Mouse (Mus musculus): ENCODE results near the gene Gng7. TPM values are rescaled to one million over a fixed set of nuclear protein-coding genes. Genes with fewer than 3 reads are reported as not detected.

Gene Gng7
- polyA plus RNA-seq, 1 experiment from 2014 or later, result 6.7 TPM

- Histone ChIP-seq H3K4me1 (ENCODE audit: insufficient read depth, low read length) (peaks cover 56% of the 10 kb centered on the region), H3K9ac (replicated peaks; ENCODE audit: low read length) (peak overlapping the region; percentile 12)
- WGBS, result 56% methylated on average over 2 of the region's 2 CpGs
These were observed 73.8 kb downstream of the Gng7 start for GRCm38 (mm10) chr10:80940988-80941347.

GRCm38 (mm10) chr10:80940320-80940987 lies 74.3 kb downstream of the Gng7 start:
- WGBS, result 24% methylated on average over 8 of the region's 8 CpGs
- peak overlapping the region; percentile 69 for H3K4me2 ChIP-seq (replicated peaks; ENCODE audit: low read depth, low read length)
- peak overlapping the region; percentile 85 for H3K27ac ChIP-seq (ENCODE audit: low read length)
- peaks cover 61% of the 10 kb centered on the region for H3K4me1 ChIP-seq (ENCODE audit: insufficient read depth, low read length)
- ATAC-seq (ENCODE audit: low FRiP score, low TSS enrichment), result peak; percentile 39
- H3K9me3 ChIP-seq (ENCODE audit: low read length), result no peaks in the 10 kb centered on the region
- peak overlapping the region; percentile 56 for H3K9ac ChIP-seq (replicated peaks; ENCODE audit: low read length)
- peak overlapping the region; percentile 49; the same call in 1 of the 2 replicates for H3K4me3 ChIP-seq (ENCODE audit: low read length)
- peaks cover 2% of the 10 kb centered on the region for H3K27me3 ChIP-seq (ENCODE audit: insufficient read depth, low read length)
- no peaks in the 10 kb centered on the region for H3K36me3 ChIP-seq (ENCODE audit: insufficient read depth, low read length)

More at GRCm38 (mm10) chr10:80940988-80941347, 73.8 kb downstream of the Gng7 start:
- H3K27me3 ChIP-seq (ENCODE audit: insufficient read depth, low read length), result peaks cover under 1% of the 10 kb centered on the region; the same call in 1 of the 2 replicates
- H3K4me2 ChIP-seq (replicated peaks; ENCODE audit: low read depth, low read length), result peak overlapping the region; percentile 69; the same call in 1 of the 2 replicates
- no peaks in the 10 kb centered on the region for H3K9me3 ChIP-seq (ENCODE audit: low read length)
- H3K36me3 ChIP-seq (ENCODE audit: insufficient read depth, low read length), result no peaks in the 10 kb centered on the region
- H3K27ac ChIP-seq (ENCODE audit: low read length), result peak overlapping the region; percentile 85
- no peak for ATAC-seq (ENCODE audit: low FRiP score, low TSS enrichment)
- H3K4me3 ChIP-seq (ENCODE audit: low read length), result no peak overlapping the region

DNA sequence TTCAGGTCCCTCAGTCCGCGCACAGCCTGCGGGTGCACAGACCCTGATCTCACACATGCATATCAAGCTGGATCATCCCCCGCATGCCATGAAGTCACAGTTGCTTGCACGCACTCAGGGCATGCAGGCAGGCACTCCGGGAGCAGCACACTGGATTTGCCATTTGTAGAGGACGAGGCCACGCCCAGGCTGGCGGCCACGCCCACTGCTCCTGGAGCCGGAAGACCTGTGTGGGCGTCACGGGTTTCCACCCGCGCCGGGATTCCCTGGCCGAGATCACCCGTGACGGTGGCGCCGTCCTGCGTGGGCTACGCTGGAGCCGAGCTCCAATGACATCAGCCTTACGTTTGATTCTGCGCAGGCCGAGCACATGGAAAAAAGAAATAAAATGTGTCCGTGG lies 75.1 kb downstream of the Gng7 start:
- H3K4me3 ChIP-seq (ENCODE audit: low read length), result peak overlapping the region; percentile 49
- no peaks in the 10 kb centered on the region for H3K36me3 ChIP-seq (ENCODE audit: insufficient read depth, low read length)
- ATAC-seq (ENCODE audit: low FRiP score, low TSS enrichment), result peak; percentile 57
- H3K4me1 ChIP-seq (ENCODE audit: insufficient read depth, low read length), result peaks cover 62% of the 10 kb centered on the region
- H3K9ac ChIP-seq (replicated peaks; ENCODE audit: low read length), result peak overlapping the region; percentile 56
- WGBS, result 2% methylated on average over 28 of the region's 28 CpGs
- H3K27me3 ChIP-seq (ENCODE audit: insufficient read depth, low read length), result peaks cover 4% of the 10 kb centered on the region
- H3K27ac ChIP-seq (ENCODE audit: low read length), result peak overlapping the region; percentile 85
- H3K4me2 ChIP-seq (replicated peaks; ENCODE audit: low read depth, low read length), result peak overlapping the region; percentile 69
- no peaks in the 10 kb centered on the region for H3K9me3 ChIP-seq (ENCODE audit: low read length)

GRCm38 (mm10) chr10:80938831-80939550 lies 75.8 kb downstream of the Gng7 start:
- WGBS, result 6% methylated on average over 13 of the region's 15 CpGs

DNA sequence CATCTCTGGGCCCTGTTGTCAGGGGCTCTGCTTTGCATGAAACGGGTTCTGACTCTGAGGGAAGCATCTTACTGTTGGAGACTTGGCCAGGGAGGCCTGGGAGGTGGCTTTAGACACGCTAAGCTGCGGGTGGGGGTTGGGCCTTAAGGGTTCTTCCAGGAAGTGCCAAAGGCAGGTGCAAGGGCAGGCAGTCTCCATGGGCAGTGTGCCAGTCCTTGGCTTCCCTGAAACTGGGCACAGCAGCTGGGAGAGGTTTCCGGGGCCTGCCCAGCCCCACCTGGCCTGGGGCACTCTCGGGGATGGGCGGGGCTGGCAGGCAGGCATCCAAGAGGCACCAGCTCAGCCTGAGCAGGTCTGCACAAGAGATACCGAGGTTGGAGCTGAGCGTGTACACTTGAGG lies 77.1 kb downstream of the Gng7 start:
- H3K36me3 ChIP-seq (ENCODE audit: insufficient read depth, low read length), result no peaks in the 10 kb centered on the region
- H3K9me3 ChIP-seq (ENCODE audit: low read length), result no peaks in the 10 kb centered on the region
- H3K4me1 ChIP-seq (ENCODE audit: insufficient read depth, low read length), result peaks cover 71% of the 10 kb centered on the region
- 45% methylated on average over 8 of the region's 8 CpGs for WGBS
- peak overlapping the region; percentile 75 for H3K27ac ChIP-seq (ENCODE audit: low read length)
- peak; percentile 3; the same call in 1 of the 2 replicates for ATAC-seq (ENCODE audit: low FRiP score, low TSS enrichment)
- H3K4me3 ChIP-seq (ENCODE audit: low read length), result no peak overlapping the region
- H3K27me3 ChIP-seq (ENCODE audit: insufficient read depth, low read length), result peaks cover 23% of the 10 kb centered on the region
- H3K4me2 ChIP-seq (replicated peaks; ENCODE audit: low read depth, low read length), result no peak overlapping the region
- no peak overlapping the region for H3K9ac ChIP-seq (replicated peaks; ENCODE audit: low read length)

More at GRCm38 (mm10) chr10:80938831-80939550, 75.8 kb downstream of the Gng7 start:
- H3K27ac ChIP-seq (ENCODE audit: low read length), result peak overlapping the region; percentile 75
- H3K9ac ChIP-seq (replicated peaks; ENCODE audit: low read length), result peak overlapping the region; percentile 40
- H3K4me3 ChIP-seq (ENCODE audit: low read length), result peak overlapping the region; percentile 49
- H3K9me3 ChIP-seq (ENCODE audit: low read length), result no peaks in the 10 kb centered on the region
- peak; percentile 43 for ATAC-seq (ENCODE audit: low FRiP score, low TSS enrichment)
- no peaks in the 10 kb centered on the region for H3K36me3 ChIP-seq (ENCODE audit: insufficient read depth, low read length)
- peak overlapping the region; percentile 69 for H3K4me2 ChIP-seq (replicated peaks; ENCODE audit: low read depth, low read length)
- peaks cover 11% of the 10 kb centered on the region for H3K27me3 ChIP-seq (ENCODE audit: insufficient read depth, low read length)
- H3K4me1 ChIP-seq (ENCODE audit: insufficient read depth, low read length), result peaks cover 62% of the 10 kb centered on the region

DNA sequence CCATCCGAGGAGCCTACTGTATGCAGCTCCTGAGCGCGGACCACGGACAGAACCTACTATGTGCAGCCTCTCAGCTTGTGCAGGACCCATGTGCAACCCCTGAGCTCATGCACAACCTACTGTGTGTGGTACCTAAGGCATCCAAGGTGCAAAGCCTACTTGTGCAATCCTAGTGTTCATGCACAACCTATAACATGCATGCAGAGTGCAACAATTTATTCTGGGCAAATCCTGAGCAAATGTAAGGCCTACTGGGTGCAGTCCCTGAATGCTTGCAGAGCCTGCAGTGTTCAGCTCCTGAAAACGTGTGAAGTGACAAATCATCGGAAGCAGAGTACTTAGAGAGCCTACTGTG lies 78.0 kb downstream of the Gng7 start:
- Histone ChIP-seq H3K9ac (replicated peaks; ENCODE audit: low read length) (peak overlapping the region; percentile 56), H3K27me3 (ENCODE audit: insufficient read depth, low read length) (peaks cover 32% of the 10 kb centered on the region), H3K27ac (ENCODE audit: low read length) (peak overlapping the region; percentile 68), H3K4me1 (ENCODE audit: insufficient read depth, low read length) (peaks cover 80% of the 10 kb centered on the region), H3K4me2 (replicated peaks; ENCODE audit: low read depth, low read length) (peak overlapping the region; percentile 59), H3K4me3 (ENCODE audit: low read length) (peak overlapping the region; percentile 43), H3K9me3 (ENCODE audit: low read length) (no peaks in the 10 kb centered on the region), H3K36me3 (ENCODE audit: insufficient read depth, low read length) (no peaks in the 10 kb centered on the region)
- no peak for ATAC-seq (ENCODE audit: low FRiP score, low TSS enrichment)
- WGBS, result 14% methylated on average over 6 of the region's 6 CpGs

DNA sequence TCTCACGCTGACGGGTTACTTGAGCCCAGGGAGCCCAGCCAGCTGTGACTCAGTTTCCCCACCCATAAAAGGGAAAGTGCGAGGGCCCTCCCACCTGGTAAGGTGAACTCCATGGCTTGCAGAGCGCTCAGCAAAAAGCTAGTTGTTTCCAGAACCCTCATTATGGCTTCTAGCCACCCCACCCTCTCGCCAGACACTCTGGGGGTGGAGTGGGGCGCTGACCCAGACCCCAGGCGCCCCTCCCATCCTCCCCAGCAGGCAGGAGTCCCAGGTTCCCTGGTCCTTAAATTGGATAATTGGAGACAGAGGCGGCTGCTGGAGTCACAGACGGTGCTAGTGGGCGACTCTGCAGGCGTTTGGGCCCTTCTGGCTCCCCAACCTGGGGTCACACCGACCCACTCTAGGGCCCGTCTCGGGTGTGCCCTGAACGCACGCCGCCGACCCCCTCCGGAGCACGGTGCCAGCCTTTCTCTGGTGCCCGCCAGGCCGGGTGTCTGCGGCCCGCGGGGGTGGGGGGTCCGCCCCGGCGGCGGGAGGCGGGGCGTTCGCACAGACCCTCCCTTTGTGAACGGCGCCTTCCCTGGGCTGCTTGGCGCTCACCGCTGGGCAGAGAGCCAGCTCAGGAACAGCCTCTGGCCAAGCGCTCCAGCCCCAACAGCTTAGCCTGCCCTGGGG lies 78.5 kb downstream of the Gng7 start:
- Histone ChIP-seq H3K27ac (ENCODE audit: low read length) (peak overlapping the region; percentile 68; the same call in 1 of the 2 replicates), H3K27me3 (ENCODE audit: insufficient read depth, low read length) (peaks cover 37% of the 10 kb centered on the region)

DNA sequence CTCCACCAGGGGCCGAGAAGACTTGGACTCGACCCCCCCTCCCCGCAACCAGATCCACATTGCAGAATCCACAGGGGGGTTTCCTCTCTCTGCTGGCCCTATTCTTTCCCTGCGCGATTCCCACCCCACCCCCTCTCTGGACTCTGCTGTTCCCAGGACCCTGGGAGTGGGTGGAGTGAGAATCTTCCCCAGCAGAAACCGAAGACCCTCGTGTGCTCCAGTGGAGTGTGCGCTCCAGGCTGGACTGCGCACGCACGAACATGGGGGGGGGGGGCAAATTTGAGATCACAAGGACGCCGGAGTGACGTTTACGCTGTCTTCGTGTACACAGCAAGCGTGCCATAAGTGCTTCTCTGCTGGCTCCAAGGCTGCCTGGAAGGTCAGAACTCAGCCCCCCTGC lies 79.0 kb downstream of the Gng7 start:
- H3K36me3 ChIP-seq (ENCODE audit: insufficient read depth, low read length), result no peaks in the 10 kb centered on the region
- 7% methylated on average over 11 of the region's 17 CpGs for WGBS
- H3K9me3 ChIP-seq (ENCODE audit: low read length), result no peaks in the 10 kb centered on the region
- H3K27ac ChIP-seq (ENCODE audit: low read length), result no peak overlapping the region
- H3K27me3 ChIP-seq (ENCODE audit: insufficient read depth, low read length), result peaks cover 43% of the 10 kb centered on the region
- ATAC-seq (ENCODE audit: low FRiP score, low TSS enrichment), result no peak
- H3K4me3 ChIP-seq (ENCODE audit: low read length), result peak overlapping the region; percentile 43; the same call in 1 of the 2 replicates
- peak overlapping the region; percentile 56 for H3K9ac ChIP-seq (replicated peaks; ENCODE audit: low read length)
- H3K4me1 ChIP-seq (ENCODE audit: insufficient read depth, low read length), result peaks cover 82% of the 10 kb centered on the region
- peak overlapping the region; percentile 59 for H3K4me2 ChIP-seq (replicated peaks; ENCODE audit: low read depth, low read length)

More for the DNA sequence above, 78.5 kb downstream of the Gng7 start:
- Histone ChIP-seq H3K4me2 (replicated peaks; ENCODE audit: low read depth, low read length) (peak overlapping the region; percentile 59), H3K4me1 (ENCODE audit: insufficient read depth, low read length) (peaks cover 82% of the 10 kb centered on the region), H3K36me3 (ENCODE audit: insufficient read depth, low read length) (no peaks in the 10 kb centered on the region), H3K4me3 (ENCODE audit: low read length) (peak overlapping the region; percentile 43), H3K9ac (replicated peaks; ENCODE audit: low read length) (peak overlapping the region; percentile 56), H3K9me3 (ENCODE audit: low read length) (no peaks in the 10 kb centered on the region)
- WGBS, result 1% methylated on average over 35 of the region's 37 CpGs
- peak; percentile 25; the same call in 1 of the 2 replicates for ATAC-seq (ENCODE audit: low FRiP score, low TSS enrichment)

DNA sequence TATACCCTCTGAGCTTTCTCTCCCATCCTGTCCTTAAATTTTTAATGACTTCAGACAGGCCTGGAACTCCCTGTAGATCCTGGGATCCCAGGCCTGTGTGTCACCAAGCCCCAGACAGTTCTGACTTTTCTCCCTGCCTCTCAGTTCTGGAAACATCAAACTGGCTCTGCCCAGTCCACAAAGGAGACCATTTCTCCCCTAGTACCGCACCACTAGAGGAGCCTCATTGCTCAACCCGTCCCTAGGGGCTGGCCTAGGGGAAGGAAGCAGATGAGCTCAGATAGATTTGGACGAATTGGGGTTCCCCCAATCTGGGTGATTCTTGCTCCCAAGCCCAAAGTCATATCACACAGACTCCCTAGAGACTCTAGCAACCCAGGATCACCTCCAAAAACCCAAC lies 79.5 kb downstream of the Gng7 start:
- H3K4me1 ChIP-seq (ENCODE audit: insufficient read depth, low read length), result peaks cover 82% of the 10 kb centered on the region
- H3K4me2 ChIP-seq (replicated peaks; ENCODE audit: low read depth, low read length), result 0 out of 2 replicates have a peak overlapping the region, but pooled peaks have one; percentile 59
- no peak overlapping the region for H3K9ac ChIP-seq (replicated peaks; ENCODE audit: low read length)
- ATAC-seq (ENCODE audit: low FRiP score, low TSS enrichment), result no peak
- no peaks in the 10 kb centered on the region for H3K9me3 ChIP-seq (ENCODE audit: low read length)
- 31% methylated on average over 3 of the region's 3 CpGs for WGBS
- peaks cover 46% of the 10 kb centered on the region for H3K27me3 ChIP-seq (ENCODE audit: insufficient read depth, low read length)
- H3K36me3 ChIP-seq (ENCODE audit: insufficient read depth, low read length), result no peaks in the 10 kb centered on the region
- H3K27ac ChIP-seq (ENCODE audit: low read length), result no peak overlapping the region
- no peak overlapping the region for H3K4me3 ChIP-seq (ENCODE audit: low read length)
